Mouse (Mus musculus) limb, embryonic 14.5 days (tissue): ENCODE data around the gene Apoa5. TPM values are rescaled to one million over a fixed set of nuclear protein-coding genes. Genes with fewer than 3 reads are reported as not detected.

ENCODE experiments used
- ATAC-seq: fragments of 200-750 bp; cut with Nextera tagmentation; 2 replicates; pipeline ENCODE4 v1.8.0; 2017; ENCODE audit warnings: low read depth, moderate number of reproducible peaks, moderate TSS enrichment; ENCODE audit not compliant: low FRiP score
- DNase-seq: peaks from one replicate; pipeline ENCODE4 v3.0.0-alpha.2; 2015; ENCODE audit warnings: low spot score
- H3K27ac ChIP-seq: fragments of 300-500 bp; sonication (generic); replicated peaks from 2 replicates; pipeline ENCODE4 v1.5.1; 2014; ENCODE audit warnings: low read depth, mild to moderate bottlenecking, low read length, moderate library complexity, mixed read lengths
- H3K27me3 ChIP-seq: fragments of 300-500 bp; sonication (generic); 2 replicates; pipeline ENCODE4 v1.6.1; 2014; ENCODE audit warnings: low read length, mixed read lengths; ENCODE audit not compliant: control insufficient read depth, insufficient read depth
- H3K36me3 ChIP-seq: fragments of 300-500 bp; sonication (generic); 2 replicates; pipeline ENCODE4 v1.6.1; 2014; ENCODE audit warnings: mild to moderate bottlenecking, low read length, moderate library complexity, mixed read lengths; ENCODE audit not compliant: control insufficient read depth, insufficient read depth
- H3K4me1 ChIP-seq: fragments of 300-500 bp; sonication (generic); 2 replicates; pipeline ENCODE4 v1.6.1; 2014; ENCODE audit warnings: antibody characterized with exemption, low read length, mixed read lengths; ENCODE audit not compliant: control insufficient read depth, insufficient read depth
- H3K4me2 ChIP-seq: fragments of 300-500 bp; sonication (generic); replicated peaks from 2 replicates; pipeline ENCODE4 v1.6.1; 2014; ENCODE audit warnings: low read depth, mild to moderate bottlenecking, low read length, moderate library complexity; ENCODE audit not compliant: severe bottlenecking
- H3K4me3 ChIP-seq: fragments of 300-500 bp; sonication (generic); replicated peaks from 2 replicates; pipeline ENCODE4 v1.5.1; 2014; ENCODE audit warnings: low read length
- H3K9ac ChIP-seq: fragments of 300-500 bp; sonication (generic); 2 replicates; pipeline ENCODE4 v1.6.1; 2014; ENCODE audit warnings: mild to moderate bottlenecking, low read depth, low read length, moderate library complexity; ENCODE audit not compliant: severe bottlenecking
- H3K9me3 ChIP-seq: fragments of 300-500 bp; sonication (generic); 2 replicates; pipeline ENCODE4 v1.6.1; 2016; ENCODE audit warnings: low read length; ENCODE audit not compliant: control insufficient read depth
- POLR2A ChIP-seq: fragments of 200-500 bp; IDR thresholded peaks from 2 replicates; pipeline ENCODE4 v1.8.0; 2012; ENCODE audit warnings: inconsistent platforms, mild to moderate bottlenecking, moderate library complexity, borderline replicate concordance; ENCODE audit not compliant: insufficient read depth, insufficient read length; ENCODE audit errors: extremely low read depth
- WGBS: fragments of 180-500 bp; shearing (Covaris S2); extraction: QIAGEN DNeasy Blood & Tissue Kit; methylation state at CpG from one replicate; pipeline ENCODE4 v1.1.7; 2014; 5-methylcytosine and 5-hydroxymethylcytosine counted together
- polyA plus RNA-seq, 2 experiments: library from polyadenylated mRNA; depleted of rRNA in 1 of 2; stranded (reverse) in 1 of 2; unstranded in 1 of 2; fragments of >200 nt; fragmentation: Nextera tagmentation in 1 of 2; extraction: Ambion mirVana in 1 of 2; gene quantifications; 2 replicates each; pipeline versions ENCODE4 v1.2.1 to v1.2.3; 2012 to 2014

The Apoa5 gene
- polyA plus RNA-seq, 2 experiments, result not detected

- 8% methylated on average over 4 of the region's 4 CpGs for WGBS
- ATAC-seq (peak; percentile 68; the same call in 1 of the 2 replicates), DNase-seq (peak; percentile 79)
- Histone ChIP-seq H3K27me3 (no peaks in the 10 kb centered on the region), H3K9me3 (no peaks in the 10 kb centered on the region), H3K36me3 (no peaks in the 10 kb centered on the region), H3K4me1 (0 out of 2 replicates have a peak, but pooled peaks cover 3% of the 10 kb centered on the region), H3K27ac (no peak overlapping the region), H3K9ac (no peak overlapping the region), H3K4me3 (no peak overlapping the region), H3K4me2 (no peak overlapping the region)
- TF ChIP-seq POLR2A, result no peak
These were observed 46.1 kb downstream of the Apoa5 start for GRCm38 (mm10) chr9:46314507-46314906.

GRCm38 (mm10) chr9:46314921-46315320 is 46.5 kb downstream of the Apoa5 start:
- 0 out of 2 replicates have a peak, but pooled peaks cover 3% of the 10 kb centered on the region for H3K4me1 ChIP-seq
- no peak overlapping the region for H3K27ac ChIP-seq
- no peak for TF ChIP-seq POLR2A
- 43% methylated on average over 2 of the region's 2 CpGs for WGBS
- H3K36me3 ChIP-seq, result no peaks in the 10 kb centered on the region
- no peaks in the 10 kb centered on the region for H3K9me3 ChIP-seq
- H3K4me3 ChIP-seq, result no peak overlapping the region
- no peaks in the 10 kb centered on the region for H3K27me3 ChIP-seq
- ATAC-seq (no peak), DNase-seq (no peak)
- H3K4me2 ChIP-seq, result no peak overlapping the region
- no peak overlapping the region for H3K9ac ChIP-seq

GRCm38 (mm10) chr9:46315807-46316365 is 47.5 kb downstream of the Apoa5 start:
- Histone ChIP-seq H3K36me3 (no peaks in the 10 kb centered on the region), H3K9ac (no peak overlapping the region), H3K27me3 (no peaks in the 10 kb centered on the region), H3K4me3 (no peak overlapping the region), H3K9me3 (no peaks in the 10 kb centered on the region), H3K4me2 (no peak overlapping the region), H3K4me1 (0 out of 2 replicates have a peak, but pooled peaks cover 3% of the 10 kb centered on the region), H3K27ac (no peak overlapping the region)
- DNase-seq (no peak), ATAC-seq (no peak)
- WGBS, result 48% methylated on average over 11 of the region's 11 CpGs
- no peak for TF ChIP-seq POLR2A

GRCm38 (mm10) chr9:46316388-46316787 is 48.0 kb downstream of the Apoa5 start:
- no peak overlapping the region for H3K4me2 ChIP-seq
- H3K4me3 ChIP-seq, result no peak overlapping the region
- WGBS, result 15% methylated on average over 5 of the region's 5 CpGs
- no peak for ATAC-seq
- no peaks in the 10 kb centered on the region for H3K27me3 ChIP-seq
- DNase-seq, result no peak
- no peak for TF ChIP-seq POLR2A
- no peak overlapping the region for H3K9ac ChIP-seq
- no peaks in the 10 kb centered on the region for H3K36me3 ChIP-seq
- H3K9me3 ChIP-seq, result no peaks in the 10 kb centered on the region
- H3K4me1 ChIP-seq, result 0 out of 2 replicates have a peak, but pooled peaks cover 3% of the 10 kb centered on the region
- no peak overlapping the region for H3K27ac ChIP-seq

GRCm38 (mm10) chr9:46316909-46317308 is 48.5 kb downstream of the Apoa5 start:
- Histone ChIP-seq H3K27ac (no peak overlapping the region), H3K9ac (no peak overlapping the region), H3K36me3 (no peaks in the 10 kb centered on the region), H3K4me3 (no peak overlapping the region), H3K9me3 (no peaks in the 10 kb centered on the region), H3K4me1 (0 out of 2 replicates have a peak, but pooled peaks cover 3% of the 10 kb centered on the region), H3K4me2 (no peak overlapping the region), H3K27me3 (no peaks in the 10 kb centered on the region)
- no peak for DNase-seq
- ATAC-seq, result no peak
- 42% methylated on average over 8 of the region's 8 CpGs for WGBS
- TF ChIP-seq POLR2A, result no peak
